Mouse (Mus musculus) heart, postnatal 4 days (tissue): ENCODE results near the gene Sco2. TPM values are rescaled to one million over a fixed set of nuclear protein-coding genes. Genes with fewer than 3 reads are reported as not detected.

Source experiments
- DNase-seq: peaks from one replicate; pipeline ENCODE4 v3.0.0; 2021
- total RNA-seq, 2 experiments: library from RNA; stranded (reverse); gene quantifications; 2 replicates each; pipeline ENCODE4 v1.2.3; 2021

The Sco2 gene
- total RNA-seq, 2 experiments from 2014 or later = 13.6 to 14.1 TPM

DNA sequence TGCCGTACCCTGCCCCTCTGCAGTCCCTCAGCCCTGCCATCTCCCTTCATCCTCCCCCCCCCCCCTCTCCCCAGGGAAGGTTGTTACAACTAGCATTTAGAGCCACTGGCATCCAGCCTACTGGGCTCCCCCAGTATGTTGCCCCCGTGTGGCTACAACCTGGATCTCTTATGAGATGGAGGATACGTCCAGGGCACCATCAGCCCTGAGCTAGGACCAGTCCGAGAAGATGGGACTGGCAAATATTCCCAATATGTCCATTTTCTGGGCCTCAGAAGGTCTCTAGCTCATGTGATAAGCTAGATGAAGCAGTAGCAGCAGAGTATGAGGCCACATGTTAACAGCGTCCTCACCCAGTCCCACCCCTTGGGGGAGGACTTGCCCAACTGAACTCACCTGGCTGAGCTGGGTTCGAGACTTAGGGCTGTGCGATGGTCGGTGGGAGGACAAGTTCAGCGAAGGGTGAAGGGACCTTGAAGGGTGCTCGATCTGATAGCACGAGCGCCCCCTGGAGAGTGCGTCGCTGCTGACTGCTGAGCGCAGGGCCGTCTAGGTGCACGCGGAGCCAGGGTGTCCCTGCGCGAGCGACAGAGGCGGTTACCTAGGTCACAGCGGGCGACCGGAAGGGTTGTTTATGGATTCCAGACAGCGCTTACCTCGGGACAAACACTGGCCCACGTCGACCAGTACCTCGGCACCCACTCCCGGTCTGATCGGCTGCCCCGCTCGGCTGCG is 452 bp downstream of the Sco2 start:
- DNase-seq = peak; percentile 88

GRCm38 (mm10) chr15:89372536-89372935 is 1.1 kb downstream of the Sco2 start:
- no peak for DNase-seq

DNA sequence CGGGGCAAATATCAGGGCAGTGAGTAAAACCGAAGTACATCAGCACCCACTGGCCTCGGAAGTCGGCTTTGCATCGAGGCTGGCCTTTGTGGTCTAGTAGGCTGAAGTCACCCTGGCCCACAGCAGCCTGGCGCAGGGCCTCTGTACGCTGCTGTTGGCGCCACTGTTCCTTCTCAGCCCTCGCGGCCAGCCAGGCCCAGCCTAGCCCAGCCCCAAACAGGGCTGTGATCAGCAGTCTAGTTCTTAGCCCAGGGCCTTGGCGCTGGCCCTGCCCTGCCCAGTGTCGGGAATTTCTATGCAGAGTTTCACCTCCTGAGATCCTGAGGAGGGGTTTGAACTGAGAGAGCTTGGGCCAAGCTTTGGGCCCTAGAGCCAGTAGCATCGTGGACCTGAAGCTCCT is 1.6 kb downstream of the Sco2 start:
- no peak for DNase-seq

GRCm38 (mm10) chr15:89365141-89365551 is 8.5 kb downstream of the Sco2 start:
- no peak for DNase-seq

DNA sequence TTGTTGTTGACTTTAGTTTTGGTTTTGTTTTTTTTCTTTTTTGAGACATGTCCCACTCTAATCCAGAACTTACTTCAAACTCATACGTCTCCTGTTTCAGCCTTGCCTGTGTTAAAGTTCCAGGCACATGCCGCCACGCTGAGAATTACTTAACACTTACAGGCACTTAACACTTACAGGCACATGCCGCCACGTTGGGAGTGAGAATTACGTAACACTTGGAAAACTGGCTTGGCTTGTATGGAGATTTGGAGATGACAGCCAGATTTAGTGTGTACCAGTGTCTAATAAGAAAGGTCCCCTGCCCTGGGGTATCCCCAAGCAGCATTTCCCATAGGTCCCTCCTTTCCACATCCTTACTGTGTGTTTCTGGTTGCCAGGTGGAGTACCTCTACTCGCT is 10.6 kb downstream of the Sco2 start:
- no peak for DNase-seq

- DNase-seq = no peak
Measured at GRCm38 (mm10) chr15:89358784-89359183, 14.9 kb downstream of the Sco2 start.

DNA sequence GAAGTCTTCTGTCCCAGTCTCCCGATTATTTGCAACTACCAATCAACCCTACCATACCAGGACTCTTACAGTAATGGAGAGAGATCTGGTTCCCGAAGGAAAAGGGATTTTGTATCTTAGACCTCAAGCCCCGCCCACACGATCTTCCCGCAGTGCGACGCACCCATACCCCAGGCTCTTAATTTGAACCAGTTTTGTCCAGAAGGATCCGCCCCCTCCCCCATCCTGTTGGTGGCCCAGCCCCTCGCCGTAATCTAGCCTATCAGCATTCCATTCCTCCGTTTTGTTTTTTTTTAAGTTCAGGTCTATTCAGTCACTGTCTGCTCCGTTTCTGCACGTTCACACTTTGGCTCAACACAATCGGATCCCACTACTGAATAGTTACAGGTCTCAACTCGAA is 17.3 kb downstream of the Sco2 start:
- peak; percentile 82 for DNase-seq

- DNase-seq = peak; percentile 97
Measured at GRCm38 (mm10) chr15:89355241-89356187, 18.1 kb downstream of the Sco2 start, which contains the start of the genes Lmf2 and Ncaph2. TSS of gene Lmf2 (minus strand) at chr15:89355659. TSS of gene Ncaph2 (plus strand) at chr15:89355719.

- DNase-seq = no peak
Measured at GRCm38 (mm10) chr15:89354455-89354854, 19.2 kb downstream of the Sco2 start.

DNA sequence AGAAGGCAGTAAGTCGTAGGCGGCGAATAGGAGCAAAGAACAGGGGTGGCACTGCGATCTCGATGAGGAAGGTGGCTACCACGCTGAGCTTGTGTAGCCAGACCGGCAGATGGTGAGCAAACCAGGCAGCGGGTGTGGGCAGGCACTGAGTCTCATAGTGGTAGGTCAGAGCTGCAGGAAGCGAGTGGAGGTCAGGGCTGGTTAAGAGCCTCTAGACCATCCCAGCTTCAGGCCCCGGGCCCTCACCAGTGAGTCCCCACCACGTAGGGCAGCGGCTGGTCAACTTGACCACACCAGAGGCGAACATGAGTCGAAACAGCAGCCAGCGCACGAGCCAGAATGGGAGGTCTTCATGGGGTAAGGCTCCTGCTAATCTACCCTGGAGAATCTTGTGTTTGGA is 19.8 kb downstream of the Sco2 start:
- no peak for DNase-seq

DNA sequence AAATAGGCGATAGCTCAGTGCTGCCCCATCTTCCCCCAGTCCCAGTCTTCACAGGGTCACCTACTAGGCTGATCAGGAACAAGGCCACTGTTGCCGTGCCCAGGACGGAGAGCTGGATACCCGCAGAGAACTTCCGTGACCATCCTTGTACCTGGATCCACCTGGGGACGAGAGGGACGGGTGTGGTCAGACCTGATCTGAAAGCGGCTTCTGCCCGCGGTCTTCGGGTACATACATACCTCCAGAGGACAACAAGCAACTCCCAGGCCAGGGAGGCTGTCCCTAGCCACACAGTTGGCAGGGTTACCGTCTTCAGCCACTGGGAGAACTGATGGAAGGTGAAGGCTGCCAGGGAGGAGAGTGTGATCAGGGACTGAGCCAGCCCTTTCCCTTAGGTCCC is 20.9 kb downstream of the Sco2 start:
- no peak for DNase-seq

GRCm38 (mm10) chr15:89352054-89352453 is 21.6 kb downstream of the Sco2 start:
- DNase-seq = no peak

GRCm38 (mm10) chr15:89351302-89351701 is 22.3 kb downstream of the Sco2 start:
- DNase-seq = no peak

- DNase-seq = no peak
Measured at GRCm38 (mm10) chr15:89350447-89350846, 23.2 kb downstream of the Sco2 start.

DNA sequence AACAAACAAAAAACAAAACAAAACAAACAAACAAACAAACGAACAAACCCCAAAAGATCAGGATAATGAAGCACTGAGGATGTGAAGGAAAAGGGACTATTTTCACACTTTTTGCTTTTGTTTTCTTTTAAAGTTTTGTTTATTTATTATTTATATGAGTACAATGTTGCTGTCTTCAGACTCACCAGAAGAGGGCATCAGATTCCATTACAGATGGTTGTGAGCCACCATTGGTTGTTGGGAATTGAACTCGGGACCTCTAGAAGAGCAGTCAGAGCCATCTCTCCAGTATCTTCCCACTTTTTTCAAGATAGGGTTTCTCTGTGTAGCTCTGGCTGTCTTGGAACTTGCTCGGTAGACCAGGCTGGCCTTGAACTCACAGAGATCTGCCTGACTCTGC is 30.3 kb downstream of the Sco2 start:
- DNase-seq = no peak

DNA sequence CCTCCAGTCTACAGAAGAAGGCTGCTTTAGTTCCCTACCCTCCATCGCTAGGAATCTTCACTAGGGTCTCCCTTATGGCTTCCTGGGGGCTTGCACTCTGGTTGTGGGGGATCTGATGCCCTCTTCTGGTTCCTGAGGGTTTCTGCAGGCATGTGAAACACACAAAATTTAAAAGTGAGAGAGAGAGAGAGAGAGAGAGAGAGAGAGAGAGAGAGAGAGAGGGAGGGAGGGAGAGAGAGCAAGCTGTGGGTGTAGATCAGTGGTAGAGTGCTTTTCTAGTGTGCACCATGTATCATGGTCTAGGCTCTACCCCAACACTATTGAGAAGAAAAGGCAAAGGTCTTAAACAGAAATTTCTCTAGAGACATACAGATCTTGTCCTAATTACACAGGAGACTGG is 32.0 kb downstream of the Sco2 start:
- DNase-seq = no peak

DNA sequence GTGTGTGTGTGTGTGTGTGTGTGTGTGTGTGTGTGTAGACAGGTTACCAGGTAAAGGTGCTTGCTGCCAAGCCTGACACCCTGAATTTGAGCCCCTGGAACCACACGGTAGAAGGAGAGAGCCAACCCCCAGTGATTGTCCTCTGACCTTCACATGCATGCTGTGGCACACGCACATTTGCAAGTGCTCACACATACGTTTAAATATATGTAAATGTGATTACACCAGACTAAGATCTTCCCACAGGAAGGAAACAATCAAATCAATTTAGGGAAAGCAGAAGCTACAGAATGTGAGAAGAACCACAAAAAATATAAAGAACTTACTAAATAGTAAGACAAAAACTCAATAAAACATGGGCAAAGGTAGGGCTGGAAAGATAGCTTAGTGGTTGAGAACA is 33.5 kb downstream of the Sco2 start:
- DNase-seq = no peak

GRCm38 (mm10) chr15:89339696-89340095 is 34.0 kb downstream of the Sco2 start:
- DNase-seq = no peak

GRCm38 (mm10) chr15:89336422-89336821 is 37.2 kb downstream of the Sco2 start:
- no peak for DNase-seq

GRCm38 (mm10) chr15:89334774-89335537 is 38.7 kb downstream of the Sco2 start:
- no peak for DNase-seq

DNA sequence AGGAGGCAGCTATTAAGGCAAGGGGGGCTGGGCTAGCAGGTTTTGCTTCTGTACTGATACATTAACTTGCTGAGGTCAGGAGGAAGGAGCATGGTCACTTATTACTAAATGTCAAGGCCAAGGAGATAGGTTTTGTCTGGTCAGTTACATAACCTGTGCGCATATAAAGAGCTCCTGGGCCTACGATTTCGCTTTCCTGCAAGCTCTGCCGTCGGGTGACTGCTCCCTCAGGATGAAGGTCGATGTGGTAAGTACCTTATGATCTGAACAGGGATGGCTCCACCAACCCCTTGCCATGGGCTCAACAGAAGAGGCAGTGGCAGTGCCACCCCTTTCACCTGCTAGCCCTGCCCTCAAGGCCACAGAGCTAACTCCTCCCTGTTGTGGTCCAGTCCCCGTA is 39.4 kb downstream of the Sco2 start, which contains the start of gene Miox:
Gene Miox, plus strand, starts transcription at position 128 of the 400 bp plus-strand sequence.
- no peak for DNase-seq

- no peak for DNase-seq
Measured at GRCm38 (mm10) chr15:89326441-89326840, 47.2 kb downstream of the Sco2 start.

DNA sequence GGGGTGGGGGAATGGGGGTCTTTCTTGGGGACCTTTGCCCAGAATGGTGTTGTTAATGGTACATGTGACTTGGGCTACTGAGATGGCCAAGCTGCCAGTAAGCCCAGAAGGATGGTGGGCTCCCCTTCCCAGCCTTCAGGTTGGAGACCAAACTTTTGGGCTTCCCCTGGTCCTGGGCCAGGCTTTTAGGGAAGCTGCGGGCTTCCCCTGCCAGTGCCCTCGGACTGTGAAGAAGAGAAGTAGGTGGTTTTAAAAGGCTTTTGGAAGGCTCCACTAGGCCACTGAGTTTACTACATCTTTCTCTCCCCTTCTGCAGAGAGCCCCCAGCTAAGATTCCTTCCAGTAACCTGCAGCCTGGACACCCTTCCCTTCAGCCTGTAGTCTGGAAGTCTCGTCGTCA is 50.0 kb downstream of the Sco2 start:
- no peak for DNase-seq
